Mouse (Mus musculus): ENCODE data around the gene Fa2h. TPM values are rescaled to one million over a fixed set of nuclear protein-coding genes. Genes with fewer than 3 reads are reported as not detected.
A peak's percentile ranks its signal among the peaks of the same experiment; 100 is the strongest.
"Not testable (repeated sequence)": the region's sequence is repeated elsewhere in the genome, so short reads cannot be mapped to it uniquely, and the experiment has no call there.

Gene Fa2h
- polyA plus RNA-seq, 1 experiment from 2014 or later = not detected

- Histone ChIP-seq H3K27ac (no peak overlapping the region), H3K9me3 (no peaks in the 10 kb centered on the region), H3K27me3 (no peaks in the 10 kb centered on the region), H3K36me3 (no peaks in the 10 kb centered on the region), H3K9ac (no peak overlapping the region), H3K4me2 (replicated peaks) (no peak overlapping the region), H3K4me3 (no peak overlapping the region), H3K4me1 (no peaks in the 10 kb centered on the region)
- 74% methylated on average over 3 of the region's 3 CpGs for WGBS
- no peak for ATAC-seq (ENCODE audit: low FRiP score, low read depth)
These were observed 80.9 kb downstream of the Fa2h start for GRCm38 (mm10) chr8:111312758-111313162.

DNA sequence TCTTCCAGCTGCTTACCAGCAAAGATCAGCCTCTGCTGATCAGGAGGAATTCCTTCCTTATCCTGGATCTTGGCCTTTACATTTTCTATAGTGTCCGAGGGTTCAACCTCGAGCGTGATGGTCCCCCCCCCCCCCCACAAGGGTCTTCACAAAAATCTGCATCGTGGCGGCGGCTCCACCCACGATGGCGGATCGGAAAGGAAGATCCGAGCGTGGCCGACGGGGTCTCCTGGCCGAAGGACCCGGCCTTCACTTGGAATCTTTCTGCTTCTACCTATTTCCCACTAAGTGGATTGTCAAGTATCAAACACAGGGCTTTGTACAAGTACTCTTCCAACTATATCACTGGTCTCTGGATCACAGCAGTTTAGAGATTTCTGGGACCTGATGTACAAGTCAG, 83.6 kb downstream of the Fa2h start:
- WGBS = 88% methylated on average over 15 of the region's 15 CpGs
- H3K4me3 ChIP-seq; H3K27ac ChIP-seq; H3K4me2 ChIP-seq (replicated peaks); H3K9me3 ChIP-seq; H3K27me3 ChIP-seq; ATAC-seq (ENCODE audit: low FRiP score, low read depth); H3K36me3 ChIP-seq; H3K9ac ChIP-seq; H3K4me1 ChIP-seq: not testable (repeated sequence)

DNA sequence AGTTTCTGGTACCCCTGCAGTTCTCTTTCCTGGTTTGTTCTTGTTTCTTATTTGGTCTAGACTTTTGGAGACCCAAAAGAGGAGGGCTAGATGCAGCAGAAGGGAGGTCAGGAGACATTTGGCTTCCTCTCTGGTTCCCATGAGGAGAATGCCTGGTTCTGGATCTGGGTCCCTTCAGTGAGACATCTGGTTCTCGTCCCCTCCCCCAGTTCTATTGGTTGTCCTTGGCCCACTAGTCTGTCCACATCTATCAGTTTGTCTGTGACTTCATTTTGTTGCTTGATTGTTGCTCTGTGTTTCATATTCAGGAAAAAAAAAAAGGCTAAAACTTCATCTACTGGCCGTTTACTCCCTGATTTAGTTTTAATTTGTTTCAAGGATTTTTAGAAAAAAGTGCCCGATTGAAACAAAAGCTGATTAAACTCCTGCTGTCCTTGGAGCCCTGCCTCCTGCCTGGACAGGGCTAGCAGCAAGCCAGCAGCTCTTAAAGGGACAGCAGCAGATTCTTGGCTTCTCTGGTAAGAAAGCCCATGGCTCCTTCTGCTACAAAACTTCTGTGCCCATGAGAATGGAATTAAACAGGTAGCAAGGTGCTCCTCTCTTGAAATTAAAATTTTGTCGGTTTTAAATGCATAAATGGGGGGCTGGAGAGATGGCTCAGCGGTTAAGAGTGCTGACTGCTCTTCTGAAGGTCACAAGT, 88.4 kb downstream of the Fa2h start:
- Histone ChIP-seq H3K27me3 (no peaks in the 10 kb centered on the region), H3K4me2 (replicated peaks) (no peak overlapping the region), H3K27ac (no peak overlapping the region), H3K36me3 (no peaks in the 10 kb centered on the region), H3K4me1 (no peaks in the 10 kb centered on the region), H3K9ac (no peak overlapping the region), H3K9me3 (no peaks in the 10 kb centered on the region), H3K4me3 (no peak overlapping the region)
- 29% methylated on average over 5 of the region's 5 CpGs for WGBS
- ATAC-seq (ENCODE audit: low FRiP score, low read depth) = no peak

DNA sequence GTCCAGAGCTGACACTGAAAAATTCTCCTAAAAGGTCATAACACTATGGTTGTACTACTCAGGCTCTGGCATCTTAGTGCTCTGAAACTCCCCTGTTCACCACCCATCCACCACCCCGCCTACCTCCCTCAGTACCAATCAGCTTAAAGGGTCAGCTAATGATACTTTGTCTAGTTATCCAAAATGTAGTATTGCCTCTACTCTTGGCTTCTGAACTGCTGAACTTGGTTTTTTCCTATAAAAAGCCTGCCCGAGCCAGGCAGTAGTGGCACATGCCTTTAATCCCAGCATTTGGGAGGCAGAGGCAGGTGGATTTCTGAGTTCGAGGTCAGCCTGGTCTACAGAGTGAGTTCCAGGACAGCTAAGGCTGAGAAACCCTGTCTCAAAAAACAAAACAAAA, 89.3 kb downstream of the Fa2h start:
- Histone ChIP-seq H3K4me1 (no peaks in the 10 kb centered on the region), H3K27ac (no peak overlapping the region), H3K4me2 (replicated peaks) (no peak overlapping the region), H3K9me3 (no peaks in the 10 kb centered on the region), H3K4me3 (no peak overlapping the region), H3K9ac (no peak overlapping the region), H3K36me3 (no peaks in the 10 kb centered on the region), H3K27me3 (no peaks in the 10 kb centered on the region)
- ATAC-seq (ENCODE audit: low FRiP score, low read depth) = no peak
- 90% methylated on average over 3 of the region's 3 CpGs for WGBS

GRCm38 (mm10) chr8:111303076-111303803, 90.4 kb downstream of the Fa2h start:
- not testable (repeated sequence) for H3K4me2 ChIP-seq (replicated peaks); H3K4me3 ChIP-seq; ATAC-seq (ENCODE audit: low FRiP score, low read depth); H3K27ac ChIP-seq; H3K9ac ChIP-seq; H3K27me3 ChIP-seq; H3K4me1 ChIP-seq; H3K9me3 ChIP-seq; H3K36me3 ChIP-seq
- WGBS = 88% methylated on average over 5 of the region's 5 CpGs

DNA sequence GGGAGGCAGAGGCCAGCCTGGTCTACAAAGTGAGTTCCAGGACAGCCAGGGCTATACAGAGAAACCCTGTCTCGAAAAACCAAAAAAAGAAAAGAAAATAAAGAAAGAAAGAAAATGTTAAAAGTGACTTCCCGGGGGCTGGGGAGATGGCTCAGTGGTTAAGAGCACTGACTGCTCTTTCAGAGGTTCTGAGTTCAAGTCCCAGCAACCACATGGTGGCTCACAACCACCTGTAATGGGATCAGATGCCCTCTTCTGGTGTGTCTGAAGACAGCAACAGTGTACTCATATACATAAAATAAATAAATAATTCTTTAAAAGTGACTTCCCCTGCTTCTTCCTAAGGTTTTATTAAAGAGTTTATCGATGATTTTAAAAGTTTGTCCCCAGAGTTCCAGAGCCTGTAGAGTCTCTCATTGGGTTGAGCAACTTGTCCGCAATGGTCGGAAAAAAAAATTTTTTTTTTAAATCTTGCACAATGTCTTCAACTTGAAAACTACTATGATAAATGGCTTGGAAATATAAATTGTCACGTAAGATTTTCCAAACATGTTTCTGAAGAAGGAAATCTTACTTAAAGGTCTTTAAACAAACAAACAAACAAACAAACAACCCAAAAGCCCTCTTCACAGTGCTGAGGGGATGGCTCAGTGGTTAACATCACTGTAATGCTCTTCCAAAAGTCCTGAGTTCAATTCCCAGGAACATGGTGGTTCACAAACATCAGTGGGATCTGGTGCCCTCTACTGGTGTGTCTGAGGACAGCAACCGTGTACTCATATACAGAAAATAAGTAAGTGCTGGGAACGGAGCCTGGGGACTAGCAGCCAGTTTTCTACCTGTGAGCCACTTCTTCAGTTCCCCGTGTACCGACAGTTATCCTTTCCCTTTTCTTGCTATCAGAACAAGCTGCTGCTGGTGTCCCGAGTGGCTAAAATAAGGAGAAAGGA, 92.8 kb downstream of the Fa2h start:
- Histone ChIP-seq H3K27ac (no peak overlapping the region; the same call in 1 of the 2 replicates), H3K9me3 (no peaks in the 10 kb centered on the region), H3K36me3 (peaks cover 11% of the 10 kb centered on the region), H3K4me1 (peaks cover 10% of the 10 kb centered on the region), H3K9ac (no peak overlapping the region), H3K4me3 (peak overlapping the region; percentile 88), H3K27me3 (no peaks in the 10 kb centered on the region), H3K4me2 (replicated peaks) (peak overlapping the region; percentile 58)
- ATAC-seq (ENCODE audit: low FRiP score, low read depth) = no peak
- 71% methylated on average over 11 of the region's 11 CpGs for WGBS

DNA sequence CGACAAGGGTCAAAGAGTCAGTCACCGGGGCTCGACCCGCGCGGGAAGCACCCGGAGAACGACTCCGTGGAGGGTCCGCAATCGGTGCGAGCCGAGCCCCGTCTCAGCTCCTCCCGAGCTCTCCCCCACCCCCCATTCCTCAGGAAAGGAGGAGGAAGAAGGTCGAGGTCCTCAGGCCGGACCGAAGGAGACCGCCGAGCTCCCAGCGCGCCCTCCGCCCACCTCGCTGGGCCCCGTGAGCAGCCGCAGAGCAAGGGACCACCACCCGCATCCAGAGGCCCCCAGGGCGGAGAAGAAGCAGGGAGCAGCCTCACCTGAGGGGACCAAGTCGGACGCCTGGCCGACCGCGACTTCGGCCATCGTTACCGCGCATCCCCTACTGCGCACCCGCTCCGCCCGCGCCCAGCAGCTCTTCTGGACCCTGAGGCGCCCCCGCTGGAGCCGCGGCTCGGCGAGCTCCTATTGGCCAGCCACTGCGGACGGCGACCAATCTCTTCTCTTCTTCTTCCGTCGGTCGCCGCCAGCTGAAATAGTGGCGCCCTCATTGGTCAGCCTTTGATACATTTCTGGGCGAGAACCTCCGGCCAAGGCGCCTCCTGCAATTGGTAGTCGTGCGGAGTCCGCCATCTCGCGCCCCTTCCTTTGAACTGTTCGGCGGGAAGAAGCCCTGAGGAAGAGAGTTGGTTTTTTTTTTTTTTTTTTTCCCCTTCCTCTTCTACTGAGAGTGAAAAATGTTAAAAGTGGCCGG, 93.6 kb downstream of the Fa2h start, which contains the start of gene Rfwd3:
Gene Rfwd3 (minus strand): TSS at position 402 of the 748 bp plus-strand sequence.
- Histone ChIP-seq H3K36me3 (peaks cover 17% of the 10 kb centered on the region), H3K27ac (peak within 1 kb of the TSS; percentile 90), H3K9ac (peak within 1 kb of the TSS; percentile 91), H3K4me2 (replicated peaks) (peak within 1 kb of the TSS; percentile 72), H3K4me1 (peaks cover 10% of the 10 kb centered on the region), H3K9me3 (no peaks in the 10 kb centered on the region), H3K27me3 (no peaks in the 10 kb centered on the region), H3K4me3 (peak within 1 kb of the TSS; percentile 88)
- ATAC-seq (ENCODE audit: low FRiP score, low read depth) = peak; percentile 98
- 0% methylated on average over 66 of the region's 67 CpGs for WGBS

DNA sequence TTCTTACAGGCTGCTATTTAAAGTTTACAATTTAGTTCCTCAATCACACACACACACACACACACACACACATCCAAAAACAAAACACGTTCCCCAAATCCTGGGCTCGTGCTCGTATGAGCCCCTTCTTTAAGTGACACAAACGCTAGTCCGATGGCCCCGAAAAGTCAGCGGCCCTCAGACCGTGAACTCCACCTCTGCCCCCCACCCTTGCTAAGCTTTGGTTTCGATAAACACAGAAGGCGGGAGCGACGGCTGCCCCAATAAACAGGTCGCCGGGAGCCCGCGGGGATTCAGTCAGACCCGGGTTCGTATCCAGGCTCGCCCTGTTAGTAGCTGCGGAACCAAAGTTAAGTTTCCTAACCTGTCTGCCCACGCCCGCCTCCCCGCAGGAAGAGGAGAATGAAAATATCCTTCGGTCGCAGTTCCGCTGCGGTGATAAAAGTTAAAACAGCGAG, 94.2 kb downstream of the Fa2h start:
- Histone ChIP-seq H3K27me3 (no peaks in the 10 kb centered on the region), H3K27ac (peak overlapping the region; percentile 90), H3K4me2 (replicated peaks) (peak overlapping the region; percentile 72), H3K9me3 (no peaks in the 10 kb centered on the region), H3K9ac (peak overlapping the region; percentile 91), H3K4me3 (peak overlapping the region; percentile 88), H3K4me1 (peaks cover 10% of the 10 kb centered on the region), H3K36me3 (peaks cover 21% of the 10 kb centered on the region)
- WGBS = 0% methylated on average over 28 of the region's 28 CpGs
- ATAC-seq (ENCODE audit: low FRiP score, low read depth) = no peak

- no peak for ATAC-seq (ENCODE audit: low FRiP score, low read depth)
- Histone ChIP-seq H3K9ac (peak overlapping the region; percentile 31; the same call in 1 of the 2 replicates), H3K4me3 (no peak overlapping the region), H3K4me1 (peaks cover 10% of the 10 kb centered on the region), H3K36me3 (peaks cover 35% of the 10 kb centered on the region), H3K9me3 (no peaks in the 10 kb centered on the region), H3K27me3 (no peaks in the 10 kb centered on the region), H3K27ac (no peak overlapping the region), H3K4me2 (replicated peaks) (peak overlapping the region; percentile 72)
- 68% methylated on average over 1 of the region's 1 CpGs for WGBS
These were observed 95.6 kb downstream of the Fa2h start for GRCm38 (mm10) chr8:111298011-111298410.
